Mouse (Mus musculus) ES-E14 (cell line): Measurements from ENCODE around the gene H2-Oa. TPM values are rescaled to one million over a fixed set of nuclear protein-coding genes. Genes with fewer than 3 reads are reported as not detected.

Experiments used
- DNase-seq: peaks from one replicate; pipeline ENCODE4 v3.0.0-alpha.2; 2013; ENCODE audit warnings: low read depth, low spot score
- H3K27ac ChIP-seq: 2 replicates; pipeline ENCODE4 v1.5.1; 2012; ENCODE audit warnings: low read depth, mild to moderate bottlenecking, low read length, moderate library complexity, mixed read lengths; ENCODE audit not compliant: poor library complexity, insufficient read depth, severe bottlenecking
- H3K36me3 ChIP-seq: 2 replicates; pipeline ENCODE4 v1.6.1; 2012; ENCODE audit warnings: mild to moderate bottlenecking, low read length, moderate library complexity, mixed read lengths; ENCODE audit not compliant: control insufficient read depth, poor library complexity, insufficient read depth, severe bottlenecking
- H3K4me1 ChIP-seq, 2 experiments: fragments of 150-350 bp in 1 of 2; sonication (generic) in 1 of 2; 2 replicates each; pipeline ENCODE4 v1.6.1; 2012; ENCODE audit warnings: low read length in 2 of 2, mild to moderate bottlenecking in 1 of 2, mixed read lengths in 1 of 2; ENCODE audit not compliant: control insufficient read depth in 2 of 2, insufficient read depth in 2 of 2, poor library complexity in 1 of 2
- H3K4me3 ChIP-seq, 2 experiments: fragments of 150-350 bp in 1 of 2; sonication (generic) in 1 of 2; 2 replicates each; pipeline ENCODE4 v1.5.1; 2012; ENCODE audit warnings: low read length in 2 of 2, low read depth in 1 of 2, mild to moderate bottlenecking in 1 of 2, mixed read lengths in 1 of 2; ENCODE audit not compliant: insufficient read depth in 1 of 2, poor library complexity in 1 of 2, severe bottlenecking in 1 of 2
- H3K9ac ChIP-seq: 2 replicates; pipeline ENCODE4 v1.6.1; 2012; ENCODE audit warnings: low read depth, mild to moderate bottlenecking, low read length, mixed read lengths; ENCODE audit not compliant: poor library complexity, insufficient read depth, severe bottlenecking
- H3K9me3 ChIP-seq: fragments of 150-350 bp; sonication (generic); 2 replicates; pipeline ENCODE4 v1.6.1; 2012; ENCODE audit warnings: low read depth, mild to moderate bottlenecking, low read length; ENCODE audit not compliant: control insufficient read depth, insufficient read depth
- CHD2 ChIP-seq: IDR thresholded peaks from 2 replicates; pipeline ENCODE4 v1.6.1; 2014; ENCODE audit warnings: mild to moderate bottlenecking, low read depth, low read length, inconsistent platforms
- HCFC1 ChIP-seq: IDR thresholded peaks from 2 replicates; pipeline ENCODE4 v1.6.1; 2012; ENCODE audit warnings: low read length, inconsistent platforms, borderline replicate concordance; ENCODE audit not compliant: insufficient read depth
- MAFK ChIP-seq: IDR thresholded peaks from 2 replicates; pipeline ENCODE4 v1.6.1; 2014; ENCODE audit warnings: mild to moderate bottlenecking, low read depth, low read length, inconsistent platforms; ENCODE audit not compliant: insufficient read depth
- ZC3H11A ChIP-seq: IDR thresholded peaks from 2 replicates; pipeline ENCODE4 v1.6.1; 2012; ENCODE audit warnings: low read depth, mild to moderate bottlenecking, inconsistent platforms, low read length, borderline replicate concordance
- ZNF384 ChIP-seq: IDR thresholded peaks from 2 replicates; pipeline ENCODE4 v1.6.1; 2012; ENCODE audit warnings: low read depth, low read length, inconsistent platforms
- in situ Hi-C, 2 experiments: fragments of 600-800 bp; cut with MboI; formaldehyde crosslinking; loops; one replicate each; pipeline ENCODE4 v1.15.1; 2025; ENCODE audit warnings: low sequenced_read_pairs in 2 of 2, inconsistent platforms in 1 of 2; ENCODE audit not compliant: unreplicated experiment in 2 of 2
- total RNA-seq: library from RNA; depleted of rRNA; stranded (reverse); fragments of 300-350 nt; gene quantifications from 2 replicates; pipeline ENCODE4 v1.2.3, GENCODE M21; 2012

The H2-Oa gene
- total RNA-seq, 1 experiment: 0.54 TPM

DNA sequence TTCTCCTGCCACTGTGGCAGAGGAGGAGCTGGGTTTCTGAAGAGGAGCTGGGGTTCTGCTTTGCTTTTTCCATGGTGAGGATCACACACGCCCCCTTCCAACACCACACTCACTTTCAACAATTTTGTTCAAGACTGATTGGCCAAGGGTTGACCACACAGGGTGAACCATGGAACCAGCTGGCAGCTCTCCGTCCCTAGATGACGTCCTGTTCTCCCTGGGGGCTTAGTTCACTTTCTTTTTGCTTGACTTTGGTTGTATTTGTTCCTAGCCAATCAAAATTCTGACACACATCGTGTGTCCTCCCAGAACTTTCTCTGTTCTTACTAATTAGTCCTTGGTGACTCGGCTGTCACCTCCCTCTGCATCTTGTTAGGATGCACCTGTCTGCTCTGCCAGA lies 5.1 kb downstream of the H2-Oa start:
- H3K4me3 ChIP-seq: no peak overlapping the region
- no peaks in the 10 kb centered on the region for H3K9me3 ChIP-seq
- H3K36me3 ChIP-seq: no peaks in the 10 kb centered on the region
- in situ Hi-C loops: no loop called here
- DNase-seq: no peak
- H3K9ac ChIP-seq: no peak overlapping the region
- no peak for TF ChIP-seq HCFC1
- TF ChIP-seq ZNF384: no peak
- TF ChIP-seq MAFK: no peak
- TF ChIP-seq CHD2: no peak
- no peak for TF ChIP-seq ZC3H11A
- H3K4me1 ChIP-seq: no peaks in the 10 kb centered on the region; a peak in 2 of 4 replicates
- no peak overlapping the region for H3K27ac ChIP-seq

DNA sequence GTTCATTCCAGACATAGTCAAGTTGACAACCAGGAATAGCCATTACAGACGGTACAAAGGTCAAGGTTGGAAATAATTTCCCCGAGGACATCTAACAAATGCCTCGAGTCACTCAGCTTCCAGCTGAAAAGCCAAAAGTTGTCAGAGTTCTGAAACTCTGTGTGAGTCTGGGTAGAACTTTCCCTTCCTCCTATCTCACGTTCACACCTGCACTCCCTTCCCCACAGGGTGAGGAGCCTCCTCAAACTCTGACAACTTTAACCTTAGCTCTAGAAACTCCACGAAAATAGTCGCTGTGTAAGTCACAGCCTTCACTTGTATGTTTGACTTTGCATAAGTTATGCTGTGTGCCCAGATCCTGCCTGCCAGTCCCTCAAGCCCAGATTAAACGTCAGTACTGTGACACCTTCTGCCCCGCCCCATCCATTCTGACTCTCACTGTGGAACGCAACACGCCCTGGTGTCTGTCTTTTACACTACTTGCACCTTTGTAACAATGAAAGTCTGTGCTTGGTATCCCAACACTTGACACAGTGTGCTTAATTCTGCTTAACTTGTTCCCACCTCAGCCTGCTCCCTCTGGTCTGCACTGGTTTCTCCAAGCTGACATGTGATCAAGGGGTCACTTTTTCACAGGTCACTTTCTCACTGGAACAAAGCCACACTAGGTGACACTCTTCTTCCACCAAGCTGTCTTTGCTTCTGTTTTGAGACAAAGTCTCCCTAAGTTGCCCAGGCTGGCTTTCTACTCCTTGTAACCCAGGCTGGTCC lies 6.8 kb downstream of the H2-Oa start:
- Histone ChIP-seq H3K9ac (no peak overlapping the region), H3K9me3 (no peaks in the 10 kb centered on the region), H3K36me3 (no peaks in the 10 kb centered on the region), H3K4me3 (no peak overlapping the region), H3K27ac (no peak overlapping the region), H3K4me1 (no peaks in the 10 kb centered on the region; a peak in 1 of 4 replicates)
- in situ Hi-C loops: no loop called here
- TF ChIP-seq ZC3H11A (no peak), MAFK (no peak), CHD2 (no peak), ZNF384 (no peak), HCFC1 (no peak)
- no peak for DNase-seq

DNA sequence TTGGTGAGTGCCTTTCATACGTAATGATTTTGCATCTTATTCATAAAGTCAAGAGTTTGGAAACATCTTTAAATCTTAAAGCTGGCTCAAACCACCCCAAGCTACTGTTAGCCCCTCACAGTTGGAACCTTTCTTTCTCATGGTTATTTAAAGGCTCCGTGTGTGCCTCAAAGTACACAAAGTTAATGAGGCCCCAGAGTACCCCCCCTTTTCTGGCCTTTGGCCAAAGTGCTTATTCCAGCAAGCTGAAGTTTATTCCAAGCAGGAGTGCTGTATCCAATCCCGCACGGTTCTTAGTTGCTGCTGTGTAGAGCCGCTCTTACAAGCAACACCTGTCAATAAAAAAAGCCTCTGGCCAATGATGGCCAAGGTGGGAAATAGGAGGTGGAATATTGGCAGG lies 7.4 kb downstream of the H2-Oa start:
- no peaks in the 10 kb centered on the region for H3K9me3 ChIP-seq
- H3K9ac ChIP-seq: no peak overlapping the region
- no peak for DNase-seq
- no peak overlapping the region for H3K4me3 ChIP-seq
- in situ Hi-C loops: no loop called here
- H3K4me1 ChIP-seq: no peaks in the 10 kb centered on the region; a peak in 1 of 4 replicates
- no peaks in the 10 kb centered on the region for H3K36me3 ChIP-seq
- no peak overlapping the region for H3K27ac ChIP-seq
- TF ChIP-seq HCFC1 (no peak), ZNF384 (no peak), CHD2 (no peak), ZC3H11A (no peak), MAFK (no peak)

DNA sequence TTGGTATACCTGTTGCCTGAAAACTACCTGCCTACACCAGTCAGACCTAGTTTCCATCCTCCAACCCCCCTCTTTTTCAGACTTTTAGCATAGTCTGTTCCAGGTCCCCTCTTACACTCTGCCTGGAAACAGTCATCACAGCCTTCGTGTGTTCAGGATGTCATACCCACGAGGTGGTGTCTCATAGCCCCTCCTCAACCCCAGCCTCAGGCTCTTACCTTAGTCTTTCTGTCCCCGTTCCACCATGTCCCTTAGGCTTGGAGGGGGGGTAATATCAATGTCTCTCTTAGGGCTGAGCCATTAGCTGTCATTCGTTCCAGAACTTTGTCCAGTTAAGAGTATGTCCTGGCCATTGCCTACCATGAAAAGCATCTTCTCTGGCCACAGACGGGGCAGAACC lies 9.0 kb downstream of the H2-Oa start:
- Histone ChIP-seq H3K4me3 (no peak overlapping the region), H3K4me1 (no peaks in the 10 kb centered on the region), H3K36me3 (no peaks in the 10 kb centered on the region), H3K27ac (no peak overlapping the region), H3K9ac (no peak overlapping the region), H3K9me3 (no peaks in the 10 kb centered on the region)
- DNase-seq: no peak
- TF ChIP-seq CHD2 (no peak), ZC3H11A (no peak), MAFK (no peak), HCFC1 (no peak), ZNF384 (no peak)
- in situ Hi-C loops: no loop called here

DNA sequence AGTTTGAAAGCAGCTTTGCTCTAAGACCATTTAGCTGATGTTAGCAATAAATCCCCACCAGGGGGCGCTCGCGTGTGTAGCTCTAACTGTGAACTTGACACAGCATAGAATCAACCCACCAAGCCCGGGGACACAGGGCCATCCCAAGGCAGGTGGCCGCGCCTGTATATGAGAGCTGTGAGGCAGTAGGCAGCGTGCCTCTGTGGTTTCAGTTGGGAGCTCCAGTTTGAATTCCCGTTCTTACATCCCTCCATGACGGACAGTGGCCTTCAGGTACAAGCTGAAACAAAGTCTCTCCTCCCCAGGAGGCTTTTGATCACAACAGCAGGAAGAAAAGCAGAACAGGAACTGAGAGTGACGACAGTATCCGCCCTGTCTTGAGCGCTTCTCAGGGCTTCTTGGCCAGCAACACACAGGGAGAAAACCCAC lies 9.5 kb downstream of the H2-Oa start:
- in situ Hi-C loops: no loop called here
- Histone ChIP-seq H3K4me3 (no peak overlapping the region), H3K4me1 (no peaks in the 10 kb centered on the region), H3K36me3 (no peaks in the 10 kb centered on the region), H3K27ac (no peak overlapping the region), H3K9me3 (no peaks in the 10 kb centered on the region), H3K9ac (0 out of 2 replicates have a peak overlapping the region, but pooled peaks have one; percentile 7)
- TF ChIP-seq MAFK (peak; percentile 87), ZC3H11A (no peak)
- DNase-seq: peak; percentile 93
